Mouse (Mus musculus) midbrain, embryonic 11.5 days (tissue): ENCODE data around the gene Pcolce2. TPM values are rescaled to one million over a fixed set of nuclear protein-coding genes. Genes with fewer than 3 reads are reported as not detected.

ENCODE experiments used
- ATAC-seq: fragments of 200-750 bp; cut with Nextera tagmentation; 2 replicates; pipeline ENCODE4 v1.8.0; 2017; ENCODE audit warnings: moderate TSS enrichment, moderate library complexity; ENCODE audit not compliant: low FRiP score
- DNase-seq: peaks from one replicate; pipeline ENCODE4 v3.0.0; 2015; ENCODE audit warnings: low spot score; ENCODE audit errors: missing footprints
- H3K27ac ChIP-seq: fragments of 300-500 bp; sonication (generic); 2 replicates; pipeline ENCODE4 v1.5.1; 2014; ENCODE audit warnings: low read depth, low read length
- H3K27me3 ChIP-seq: fragments of 300-500 bp; sonication (generic); 2 replicates; pipeline ENCODE4 v1.6.1; 2014; ENCODE audit warnings: mild to moderate bottlenecking, low read length, moderate library complexity, mixed read lengths; ENCODE audit not compliant: control insufficient read depth, insufficient read depth
- H3K36me3 ChIP-seq: fragments of 300-500 bp; sonication (generic); 2 replicates; pipeline ENCODE4 v1.6.1; 2014; ENCODE audit warnings: mild to moderate bottlenecking, low read length, moderate library complexity, mixed read lengths; ENCODE audit not compliant: control insufficient read depth, insufficient read depth
- H3K4me1 ChIP-seq: fragments of 300-500 bp; sonication (generic); 2 replicates; pipeline ENCODE4 v1.6.1; 2014; ENCODE audit warnings: low read length; ENCODE audit not compliant: control insufficient read depth, insufficient read depth
- H3K4me2 ChIP-seq: fragments of 300-500 bp; sonication (generic); 2 replicates; pipeline ENCODE4 v1.6.1; 2014; ENCODE audit warnings: mild to moderate bottlenecking, moderate library complexity
- H3K4me3 ChIP-seq: fragments of 300-500 bp; sonication (generic); 2 replicates; pipeline ENCODE4 v1.5.1; 2014; ENCODE audit warnings: low read depth, low read length
- H3K9ac ChIP-seq: fragments of 300-500 bp; sonication (generic); 2 replicates; pipeline ENCODE4 v1.6.1; 2014; ENCODE audit warnings: low read length
- H3K9me3 ChIP-seq: fragments of 300-500 bp; sonication (generic); 2 replicates; pipeline ENCODE4 v1.6.1; 2016; ENCODE audit warnings: low read length; ENCODE audit not compliant: control insufficient read depth
- WGBS: fragments of 180-500 bp; shearing (Covaris S2); extraction: QIAGEN DNeasy Blood & Tissue Kit; methylation state at CpG from one replicate; pipeline ENCODE4 v1.1.7; 2014; 5-methylcytosine and 5-hydroxymethylcytosine counted together
- polyA plus RNA-seq: library from polyadenylated mRNA; unstranded; fragments of >200 nt; fragmentation: Nextera tagmentation; extraction: Ambion mirVana; gene quantifications from 2 replicates; pipeline ENCODE4 v1.2.1, GENCODE M21; 2014

Pcolce2 gene
- polyA plus RNA-seq, 1 experiment from 2014 or later, result 2.0 TPM

DNA sequence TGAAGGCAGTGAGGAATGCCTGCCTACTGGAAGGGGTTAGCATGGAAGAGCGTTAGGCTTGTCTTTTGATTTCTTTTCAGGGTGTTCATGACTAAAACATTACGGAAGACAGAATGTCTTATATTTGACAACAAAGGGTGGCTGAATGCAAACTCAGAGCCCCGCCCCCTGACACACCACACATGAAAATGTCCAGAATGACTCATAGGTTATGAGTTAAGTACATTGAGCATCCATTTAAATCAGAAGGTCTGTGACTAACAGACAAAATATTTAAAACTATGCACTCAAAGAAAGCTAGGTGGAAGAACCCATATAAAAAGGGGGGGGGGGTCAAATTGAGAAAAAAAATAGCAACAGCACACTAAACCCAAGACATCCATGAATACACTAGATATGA lies 34.9 kb downstream of the Pcolce2 start:
- H3K27me3 ChIP-seq, result no peaks in the 10 kb centered on the region
- WGBS, result 92% methylated on average over 3 of the region's 3 CpGs
- no peak overlapping the region for H3K27ac ChIP-seq

GRCm38 (mm10) chr9:95672760-95673159 lies 35.4 kb downstream of the Pcolce2 start:
- Histone ChIP-seq H3K27me3 (no peaks in the 10 kb centered on the region), H3K4me3 (no peak overlapping the region), H3K36me3 (no peaks in the 10 kb centered on the region), H3K9ac (no peak overlapping the region), H3K4me1 (no peaks in the 10 kb centered on the region; the same call in 1 of the 2 replicates), H3K9me3 (peaks cover 2% of the 10 kb centered on the region; the same call in 1 of the 2 replicates), H3K4me2 (no peak overlapping the region), H3K27ac (no peak overlapping the region)
- WGBS, result 84% methylated on average over 6 of the region's 6 CpGs
- no peak for ATAC-seq
- no peak for DNase-seq

More for the DNA sequence above, 34.9 kb downstream of the Pcolce2 start:
- Histone ChIP-seq H3K9me3 (peaks cover 2% of the 10 kb centered on the region; the same call in 1 of the 2 replicates), H3K36me3 (no peaks in the 10 kb centered on the region), H3K4me2 (no peak overlapping the region), H3K4me3 (no peak overlapping the region), H3K9ac (no peak overlapping the region), H3K4me1 (no peaks in the 10 kb centered on the region; the same call in 1 of the 2 replicates)
- ATAC-seq (no peak), DNase-seq (no peak)

DNA sequence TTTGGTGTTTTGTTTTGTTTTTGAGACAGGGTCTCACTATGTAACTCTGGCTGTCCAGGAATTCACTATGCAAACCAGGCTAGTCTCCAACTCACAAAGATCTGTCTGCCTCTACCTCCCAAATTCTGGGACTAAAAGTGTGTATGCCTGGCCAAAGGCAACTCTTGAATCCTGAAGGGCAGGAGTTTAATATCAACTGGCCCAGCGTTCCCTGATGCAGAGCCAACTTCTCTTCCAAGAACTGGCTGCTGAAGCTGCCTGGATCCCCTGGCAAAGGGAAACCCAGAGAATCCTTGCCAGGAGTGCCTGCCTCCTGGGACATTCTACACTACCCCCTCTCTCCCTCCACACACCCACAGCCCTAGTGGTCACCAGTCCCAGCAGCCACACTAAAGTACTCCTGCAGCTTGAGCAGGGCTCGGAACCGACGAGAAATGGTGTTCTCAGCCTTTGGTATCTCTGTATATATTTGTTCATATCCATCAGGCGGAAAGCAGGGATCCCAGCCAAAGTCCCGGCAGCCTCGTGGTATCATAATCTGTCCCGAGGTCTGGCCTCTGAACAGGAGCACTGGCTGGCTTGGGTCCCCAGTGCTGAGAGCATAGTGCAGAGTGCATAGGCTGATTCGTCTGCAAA lies 37.8 kb downstream of the Pcolce2 start:
- Histone ChIP-seq H3K27ac (no peak overlapping the region), H3K9ac (no peak overlapping the region), H3K4me2 (no peak overlapping the region), H3K36me3 (no peaks in the 10 kb centered on the region), H3K4me1 (no peaks in the 10 kb centered on the region), H3K4me3 (no peak overlapping the region), H3K9me3 (peaks cover 2% of the 10 kb centered on the region; the same call in 1 of the 2 replicates), H3K27me3 (no peaks in the 10 kb centered on the region)
- WGBS, result 91% methylated on average over 9 of the region's 9 CpGs
- ATAC-seq (no peak), DNase-seq (no peak)

DNA sequence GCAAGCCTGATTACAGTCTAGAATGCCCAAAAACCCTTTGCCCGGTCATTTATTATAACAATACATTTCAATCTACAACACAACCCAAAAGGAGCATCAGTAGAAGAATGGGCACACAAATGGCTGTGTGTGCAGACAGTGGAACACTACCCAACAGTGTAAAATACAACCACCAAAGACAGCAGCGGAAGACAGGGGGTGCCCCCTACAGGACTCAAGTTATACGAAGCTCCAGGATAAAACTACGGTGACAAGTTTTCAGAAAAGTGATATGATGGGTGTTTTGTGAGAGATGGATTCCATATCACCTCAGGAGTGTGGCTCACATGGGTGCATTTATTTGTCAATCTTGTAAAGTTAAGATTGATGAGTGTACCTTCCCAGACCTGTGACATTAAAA lies 38.6 kb downstream of the Pcolce2 start:
- DNase-seq, result no peak
- H3K4me1 ChIP-seq, result no peaks in the 10 kb centered on the region
- no peaks in the 10 kb centered on the region for H3K27me3 ChIP-seq
- no peak overlapping the region for H3K9ac ChIP-seq
- 95% methylated on average over 4 of the region's 4 CpGs for WGBS
- H3K4me3 ChIP-seq, result no peak overlapping the region
- peaks cover 2% of the 10 kb centered on the region; the same call in 1 of the 2 replicates for H3K9me3 ChIP-seq
- no peak overlapping the region for H3K27ac ChIP-seq
- no peaks in the 10 kb centered on the region for H3K36me3 ChIP-seq
- no peak for ATAC-seq
- no peak overlapping the region for H3K4me2 ChIP-seq

DNA sequence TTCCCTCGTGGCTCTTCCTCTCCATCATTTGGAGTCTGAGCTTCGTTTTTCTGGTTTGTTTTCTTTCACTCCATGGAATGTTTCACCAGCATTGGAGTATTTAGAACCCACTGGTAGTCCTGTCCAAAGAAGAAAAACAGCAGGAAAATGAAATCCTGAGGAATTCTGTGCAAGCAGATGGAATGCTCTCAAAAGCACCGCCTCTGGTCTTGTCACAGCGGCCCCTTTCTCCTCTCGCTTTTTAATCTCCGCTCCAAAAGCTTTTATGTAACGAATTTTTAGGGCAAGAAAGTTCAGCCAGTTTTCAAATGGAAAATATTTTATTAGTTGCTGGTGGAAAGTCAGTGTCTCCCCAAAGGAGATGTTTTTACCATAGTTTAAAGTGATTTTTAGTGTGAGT lies 42.6 kb downstream of the Pcolce2 start:
- H3K4me3 ChIP-seq, result no peak overlapping the region
- no peaks in the 10 kb centered on the region for H3K36me3 ChIP-seq
- WGBS, result 74% methylated on average over 7 of the region's 7 CpGs
- no peak overlapping the region for H3K4me2 ChIP-seq
- H3K27ac ChIP-seq, result no peak overlapping the region
- H3K9me3 ChIP-seq, result no peaks in the 10 kb centered on the region
- DNase-seq (no peak), ATAC-seq (no peak)
- H3K27me3 ChIP-seq, result no peaks in the 10 kb centered on the region
- no peaks in the 10 kb centered on the region for H3K4me1 ChIP-seq
- no peak overlapping the region for H3K9ac ChIP-seq

- WGBS, result 92% methylated on average over 11 of the region's 11 CpGs
- Histone ChIP-seq H3K4me2 (no peak overlapping the region), H3K27ac (no peak overlapping the region), H3K9ac (no peak overlapping the region), H3K9me3 (no peaks in the 10 kb centered on the region), H3K4me1 (no peaks in the 10 kb centered on the region), H3K27me3 (no peaks in the 10 kb centered on the region), H3K4me3 (no peak overlapping the region), H3K36me3 (no peaks in the 10 kb centered on the region)
- ATAC-seq, result no peak
- no peak for DNase-seq
Measured at GRCm38 (mm10) chr9:95680691-95681090, 43.3 kb downstream of the Pcolce2 start.

- Histone ChIP-seq H3K36me3 (no peaks in the 10 kb centered on the region), H3K27ac (no peak overlapping the region), H3K4me1 (0 out of 2 replicates have a peak, but pooled peaks cover 3% of the 10 kb centered on the region), H3K9me3 (no peaks in the 10 kb centered on the region), H3K4me2 (no peak overlapping the region), H3K4me3 (no peak overlapping the region), H3K9ac (no peak overlapping the region), H3K27me3 (no peaks in the 10 kb centered on the region)
- ATAC-seq, result peak; percentile 70
- 25% methylated on average over 11 of the region's 11 CpGs for WGBS
- DNase-seq, result peak; percentile 86
Measured at GRCm38 (mm10) chr9:95685660-95686440, 48.4 kb downstream of the Pcolce2 start.

- H3K27ac ChIP-seq, result no peak overlapping the region
- ATAC-seq (no peak), DNase-seq (no peak)
- H3K9me3 ChIP-seq, result no peaks in the 10 kb centered on the region
- H3K4me3 ChIP-seq, result no peak overlapping the region
- H3K4me2 ChIP-seq, result no peak overlapping the region
- no peaks in the 10 kb centered on the region for H3K36me3 ChIP-seq
- 0 out of 2 replicates have a peak, but pooled peaks cover 3% of the 10 kb centered on the region for H3K4me1 ChIP-seq
- no peaks in the 10 kb centered on the region for H3K27me3 ChIP-seq
- no peak overlapping the region for H3K9ac ChIP-seq
- 66% methylated on average over 3 of the region's 3 CpGs for WGBS
Measured at GRCm38 (mm10) chr9:95688064-95688463, 50.7 kb downstream of the Pcolce2 start.

DNA sequence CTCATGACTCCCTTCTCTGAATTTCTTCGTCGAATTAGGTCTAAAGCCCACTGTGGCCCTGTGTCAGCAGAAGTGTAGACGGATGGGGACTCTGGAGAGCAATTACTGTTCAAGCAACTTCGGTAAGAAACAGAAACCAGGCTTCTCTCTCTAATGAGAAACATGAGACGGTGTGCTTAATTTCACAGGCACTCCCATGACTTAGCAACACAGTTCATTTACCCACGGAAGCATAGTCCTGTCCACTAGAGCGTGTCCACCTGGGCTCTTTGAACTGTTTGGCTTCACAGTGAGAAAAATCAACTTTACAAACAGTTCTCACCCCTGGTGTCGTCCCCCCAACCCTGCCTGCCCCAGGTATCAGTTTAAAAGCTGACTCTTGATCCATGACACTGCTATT lies 55.4 kb downstream of the Pcolce2 start:
- Histone ChIP-seq H3K36me3 (no peaks in the 10 kb centered on the region), H3K27me3 (no peaks in the 10 kb centered on the region), H3K4me1 (no peaks in the 10 kb centered on the region), H3K4me3 (no peak overlapping the region), H3K4me2 (no peak overlapping the region), H3K9me3 (no peaks in the 10 kb centered on the region), H3K27ac (no peak overlapping the region), H3K9ac (no peak overlapping the region)
- no peak for DNase-seq
- ATAC-seq, result no peak
- WGBS, result 76% methylated on average over 8 of the region's 8 CpGs
